Mouse (Mus musculus) bone marrow macrophage, adult 2 months (primary cell): ENCODE data around the gene Usf3. TPM values are rescaled to one million over a fixed set of nuclear protein-coding genes. Genes with fewer than 3 reads are reported as not detected.

Source experiments
- H3K27ac ChIP-seq: 2 replicates; pipeline ENCODE4 v1.5.1; 2012; ENCODE audit warnings: low read depth, low read length; ENCODE audit not compliant: insufficient read depth
- H3K4me1 ChIP-seq: 2 replicates; pipeline ENCODE4 v1.6.1; 2012; ENCODE audit warnings: low read length; ENCODE audit not compliant: control insufficient read depth, insufficient read depth
- H3K4me3 ChIP-seq: 2 replicates; pipeline ENCODE4 v1.5.1; 2012; ENCODE audit warnings: mild to moderate bottlenecking, low read length, moderate library complexity; ENCODE audit not compliant: insufficient read depth
- CTCF ChIP-seq: IDR thresholded peaks from 2 replicates; pipeline ENCODE4 v1.5.1; 2012; ENCODE audit warnings: low read depth, mild to moderate bottlenecking, low read length, moderate library complexity
- POLR2A ChIP-seq: IDR thresholded peaks from 2 replicates; pipeline ENCODE4 v1.6.1; 2012; ENCODE audit warnings: mild to moderate bottlenecking, low read depth, low read length, borderline replicate concordance
- polyA plus RNA-seq: library from polyadenylated mRNA; stranded (reverse); fragments of >200 nt; gene quantifications from 2 replicates; pipeline ENCODE4 v1.2.4, GENCODE M21; 2012; ENCODE audit not compliant: missing spikeins, insufficient read depth, insufficient read length

Gene Usf3
- 13.6 and 18.4 TPM in 2 replicates for polyA plus RNA-seq

GRCm38 (mm10) chr16:44173155-44173941 lies at the start of gene Usf3:
Gene Usf3, plus strand, starts transcription at chr16:44173246.
- TF ChIP-seq POLR2A = no peak
- TF ChIP-seq CTCF = no peak
- Histone ChIP-seq H3K4me3 (peak within 1 kb of the TSS; percentile 96), H3K27ac (peak within 1 kb of the TSS; percentile 62), H3K4me1 (peaks cover 3% of the 10 kb centered on the region; the same call in 1 of the 2 replicates)

- Histone ChIP-seq H3K27ac (peak overlapping the region; percentile 99), H3K4me1 (peaks cover 54% of the 10 kb centered on the region), H3K4me3 (no peak overlapping the region)
- TF ChIP-seq CTCF = no peak
- no peak for TF ChIP-seq POLR2A
Measured at GRCm38 (mm10) chr16:44123786-44124185, 49.3 kb upstream of the Usf3 start.

GRCm38 (mm10) chr16:44124713-44125112 lies 48.3 kb upstream of the Usf3 start:
- TF ChIP-seq CTCF = no peak
- no peak for TF ChIP-seq POLR2A
- Histone ChIP-seq H3K4me1 (peaks cover 48% of the 10 kb centered on the region), H3K4me3 (no peak overlapping the region), H3K27ac (peak overlapping the region; percentile 99)

- H3K4me1 ChIP-seq = peaks cover 48% of the 10 kb centered on the region
- TF ChIP-seq POLR2A (no peak), CTCF (no peak)
- no peak overlapping the region for H3K4me3 ChIP-seq
- peak overlapping the region; percentile 84 for H3K27ac ChIP-seq
Measured at GRCm38 (mm10) chr16:44125436-44125835, 47.6 kb upstream of the Usf3 start.

- TF ChIP-seq CTCF = no peak
- Histone ChIP-seq H3K27ac (peak overlapping the region; percentile 84), H3K4me3 (peak overlapping the region; percentile 24; the same call in 1 of the 2 replicates), H3K4me1 (peaks cover 46% of the 10 kb centered on the region)
Measured at GRCm38 (mm10) chr16:44126437-44126836, 46.6 kb upstream of the Usf3 start.

- Histone ChIP-seq H3K4me3 (no peak overlapping the region), H3K4me1 (peaks cover 28% of the 10 kb centered on the region), H3K27ac (no peak overlapping the region)
- TF ChIP-seq POLR2A (no peak), CTCF (no peak)
Measured at GRCm38 (mm10) chr16:44132300-44132699, 40.7 kb upstream of the Usf3 start.

- Histone ChIP-seq H3K27ac (no peak overlapping the region), H3K4me1 (peaks cover 24% of the 10 kb centered on the region), H3K4me3 (no peak overlapping the region)
- no peak for TF ChIP-seq CTCF
- no peak for TF ChIP-seq POLR2A
Measured at GRCm38 (mm10) chr16:44133187-44133586, 39.9 kb upstream of the Usf3 start.

GRCm38 (mm10) chr16:44136511-44137021 lies 36.5 kb upstream of the Usf3 start:
- no peak for TF ChIP-seq CTCF
- TF ChIP-seq POLR2A = no peak
- H3K4me3 ChIP-seq = peak overlapping the region; percentile 89
- peak overlapping the region; percentile 100 for H3K27ac ChIP-seq
- H3K4me1 ChIP-seq = peaks cover 15% of the 10 kb centered on the region

- H3K4me1 ChIP-seq = peaks cover 9% of the 10 kb centered on the region
- H3K4me3 ChIP-seq = peak overlapping the region; percentile 89
- peak overlapping the region; percentile 100 for H3K27ac ChIP-seq
- TF ChIP-seq CTCF (peak; percentile 12; the same call in 1 of the 2 replicates), POLR2A (no peak)
Measured at GRCm38 (mm10) chr16:44138377-44138978, 34.6 kb upstream of the Usf3 start.
